Mouse (Mus musculus): ENCODE measurements around the gene Tmem63b.

- TF ChIP-seq CTCF (IDR thresholded peaks at IDR 0.05; ENCODE audit: borderline replicate concordance, control insufficient read depth, extremely low read depth, insufficient read depth, low read length, poor library complexity) (no peak), POLR2A (IDR thresholded peaks at IDR 0.05; ENCODE audit: control insufficient read depth, extremely low read depth, insufficient read depth, low read length, poor library complexity) (no peak)
These were observed 70.6 kb downstream of the Tmem63b start for GRCm38 (mm10) chr17:45616046-45616650.
